Mouse (Mus musculus) bone marrow, adult 2 months (tissue): ENCODE measurements around the gene Adra2b. TPM values are rescaled to one million over a fixed set of nuclear protein-coding genes. Genes with fewer than 3 reads are reported as not detected.

Source experiments
- H3K27ac ChIP-seq: fragments of 200-500 bp; 2 replicates; pipeline ENCODE4 v1.5.1; 2012; ENCODE audit warnings: low read depth, mild to moderate bottlenecking, control low read depth, inconsistent platforms, low read length; ENCODE audit not compliant: control insufficient read depth, poor library complexity, insufficient read depth
- H3K4me1 ChIP-seq: fragments of 200-500 bp; 2 replicates; pipeline ENCODE4 v1.6.1; 2011; ENCODE audit warnings: low read length; ENCODE audit not compliant: control insufficient read depth, insufficient read depth
- H3K4me3 ChIP-seq: fragments of 200-500 bp; replicated peaks from 2 replicates; pipeline ENCODE3; 2011; ENCODE audit warnings: mild to moderate bottlenecking, low read depth, low read length, control low read depth; ENCODE audit not compliant: control insufficient read depth
- CTCF ChIP-seq: fragments of 200-500 bp; IDR thresholded peaks from 2 replicates; pipeline ENCODE4 v1.5.1; 2011; ENCODE audit warnings: low read length, control low read depth; ENCODE audit not compliant: control insufficient read depth, insufficient read depth
- POLR2A ChIP-seq: fragments of 200-500 bp; IDR thresholded peaks from 2 replicates; pipeline ENCODE4 v1.6.1; 2011; ENCODE audit warnings: low read depth, mild to moderate bottlenecking, control low read depth, low read length, borderline replicate concordance; ENCODE audit not compliant: control insufficient read depth
- WGBS: fragments of 180-500 bp; shearing (Covaris S2); methylation state at CpG from one replicate; pipeline ENCODE4 v1.1.7; 2018; 5-methylcytosine and 5-hydroxymethylcytosine counted together
- polyA plus RNA-seq: library from polyadenylated mRNA; stranded (reverse); fragments of >200 nt; gene quantifications from 2 replicates; pipeline ENCODE4 v1.2.4, GENCODE M21; 2011; ENCODE audit warnings: low replicate concordance; ENCODE audit not compliant: missing spikeins, insufficient read depth, insufficient read length

Gene Adra2b
- polyA plus RNA-seq, 1 experiment, result not detected

DNA sequence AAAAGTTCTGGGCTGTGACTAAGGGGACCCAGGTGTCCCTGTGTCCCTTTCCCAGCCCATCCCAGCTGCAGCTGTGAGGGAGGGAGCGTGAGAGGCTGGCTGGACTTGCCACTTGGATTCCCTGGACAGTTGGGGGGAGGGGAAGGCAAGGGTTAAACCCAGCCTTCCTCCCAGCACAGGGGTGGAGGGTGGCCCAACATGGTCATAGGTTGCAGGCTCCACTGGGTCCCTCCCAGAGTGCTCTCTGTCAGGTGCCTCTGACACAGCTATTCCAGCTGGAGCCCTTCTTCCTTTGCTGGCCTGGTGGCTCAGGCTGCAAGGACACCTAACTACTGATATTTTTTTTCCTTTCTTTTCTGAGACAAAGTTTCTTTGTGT is 8.5 kb downstream of the Adra2b start:
- no peak overlapping the region for H3K27ac ChIP-seq
- TF ChIP-seq POLR2A (no peak), CTCF (no peak)
- 93% methylated on average over 1 of the region's 1 CpGs for WGBS
- H3K4me3 ChIP-seq, result no peak overlapping the region
- H3K4me1 ChIP-seq, result no peaks in the 10 kb centered on the region

- WGBS, result 81% methylated on average over 2 of the region's 2 CpGs
- no peaks in the 10 kb centered on the region for H3K4me1 ChIP-seq
- no peak overlapping the region for H3K4me3 ChIP-seq
- TF ChIP-seq POLR2A, result no peak
- no peak for TF ChIP-seq CTCF
- H3K27ac ChIP-seq, result no peak overlapping the region
Measured at GRCm38 (mm10) chr2:127372082-127372481, 9.1 kb downstream of the Adra2b start.

- Histone ChIP-seq H3K4me3 (no peak overlapping the region), H3K27ac (no peak overlapping the region), H3K4me1 (no peaks in the 10 kb centered on the region)
- WGBS, result 86% methylated on average over 3 of the region's 3 CpGs
- TF ChIP-seq POLR2A (no peak), CTCF (no peak)
Measured at GRCm38 (mm10) chr2:127374131-127374530, 11.1 kb downstream of the Adra2b start.

- 52% methylated on average over 3 of the region's 3 CpGs for WGBS
- no peak for TF ChIP-seq CTCF
- TF ChIP-seq POLR2A, result no peak
- Histone ChIP-seq H3K4me3 (no peak overlapping the region), H3K27ac (no peak overlapping the region), H3K4me1 (no peaks in the 10 kb centered on the region)
Measured at GRCm38 (mm10) chr2:127375087-127375486, 12.1 kb downstream of the Adra2b start.

DNA sequence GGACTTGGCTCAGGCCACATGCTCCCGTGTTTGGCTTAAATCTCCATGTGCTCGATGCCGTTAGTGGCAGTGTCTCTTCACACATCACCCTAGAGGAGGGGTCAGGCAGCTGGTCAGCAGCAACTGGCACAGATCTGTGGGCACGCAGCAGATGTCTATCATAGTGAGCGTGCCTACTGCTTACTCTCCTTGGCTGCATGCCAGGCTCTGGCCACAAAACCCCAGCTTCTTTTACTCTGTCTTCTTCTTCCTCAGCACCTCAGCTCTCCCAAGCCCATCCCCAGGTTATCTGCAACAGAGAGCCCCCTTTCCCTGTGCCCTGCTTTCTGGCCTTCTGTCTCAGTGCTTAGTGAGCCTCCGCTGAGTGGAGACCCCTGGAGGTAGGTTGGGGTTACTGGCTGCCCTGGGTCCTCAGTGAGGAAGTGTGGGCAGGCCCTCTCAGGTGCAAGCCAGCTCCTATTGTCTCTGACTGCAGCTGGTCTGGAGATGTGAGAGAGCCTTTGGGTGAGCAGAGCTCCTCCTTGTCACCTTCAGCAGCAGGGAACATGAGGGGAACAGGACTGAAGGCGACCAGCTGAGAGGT is 12.8 kb downstream of the Adra2b start:
- no peak overlapping the region for H3K4me3 ChIP-seq
- H3K27ac ChIP-seq, result no peak overlapping the region
- no peaks in the 10 kb centered on the region for H3K4me1 ChIP-seq
- TF ChIP-seq CTCF, result peak; percentile 56; the same call in 1 of the 2 replicates
- no peak for TF ChIP-seq POLR2A
- 13% methylated on average over 7 of the region's 7 CpGs for WGBS

DNA sequence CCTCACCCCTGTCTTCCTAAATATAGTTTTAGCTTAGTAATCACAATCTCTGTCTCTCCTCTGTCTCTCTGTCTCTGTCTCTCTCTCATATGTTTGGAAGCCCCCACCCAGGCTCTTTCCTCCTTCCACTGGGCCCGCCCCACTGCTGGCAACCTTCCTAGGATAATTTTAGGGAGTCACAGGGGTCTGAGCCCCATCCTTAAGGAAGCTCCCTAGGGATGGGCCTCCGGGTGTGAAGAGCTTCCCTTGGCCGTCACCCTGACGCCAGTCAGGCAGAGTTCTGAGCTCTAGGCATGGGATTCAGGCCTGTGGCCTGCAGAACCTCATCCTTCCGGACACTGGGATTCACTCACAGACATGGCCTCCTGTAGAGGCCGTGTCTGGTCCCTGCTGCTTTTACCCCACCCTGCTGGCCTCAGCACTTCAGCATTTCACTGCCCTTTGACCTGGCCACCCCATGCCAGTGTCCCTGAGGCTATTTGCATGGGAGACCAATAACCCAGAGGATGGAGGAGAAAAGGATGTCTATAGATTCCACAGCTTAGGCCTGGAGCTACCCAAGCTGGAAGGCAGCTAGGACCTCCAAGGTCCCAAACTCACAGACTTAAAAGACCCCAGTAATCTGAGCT is 13.5 kb downstream of the Adra2b start:
- no peak for TF ChIP-seq POLR2A
- no peak for TF ChIP-seq CTCF
- no peak overlapping the region for H3K4me3 ChIP-seq
- 80% methylated on average over 6 of the region's 6 CpGs for WGBS
- no peaks in the 10 kb centered on the region for H3K4me1 ChIP-seq
- no peak overlapping the region for H3K27ac ChIP-seq

DNA sequence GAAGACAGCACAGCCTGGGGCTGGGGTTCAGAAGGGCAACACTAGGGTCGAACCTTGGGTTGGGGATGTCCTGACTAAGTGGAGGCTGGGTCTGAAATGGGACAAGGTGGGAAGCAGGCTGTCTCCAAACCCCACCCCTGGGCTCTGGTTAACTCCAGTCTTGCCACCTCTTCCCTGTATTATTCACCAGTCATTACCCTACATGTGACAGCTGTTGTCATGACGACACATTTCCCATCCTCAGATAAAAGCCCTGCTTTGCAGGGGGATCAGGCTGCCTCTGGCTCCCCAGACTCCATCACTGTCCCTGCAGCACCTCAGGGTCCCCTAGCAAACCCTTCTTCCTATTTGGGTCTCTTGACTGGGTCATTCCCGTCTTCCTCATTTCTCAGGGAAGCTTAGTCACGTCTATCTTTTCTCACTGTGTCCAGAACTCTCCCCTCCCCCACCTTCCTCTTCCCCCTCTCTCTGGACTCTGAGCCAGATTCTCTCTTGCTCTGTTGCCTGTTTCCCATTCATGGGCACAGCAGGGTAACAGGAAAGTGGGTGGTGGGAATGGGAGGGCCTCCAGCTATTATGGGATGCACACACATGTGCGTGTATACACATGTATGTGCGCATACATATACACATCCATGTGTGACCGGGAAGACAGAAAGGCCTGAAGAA is 15.1 kb downstream of the Adra2b start:
- no peak for TF ChIP-seq POLR2A
- TF ChIP-seq CTCF, result no peak
- Histone ChIP-seq H3K4me1 (no peaks in the 10 kb centered on the region), H3K27ac (no peak overlapping the region), H3K4me3 (no peak overlapping the region)
- WGBS, result 57% methylated on average over 7 of the region's 7 CpGs

DNA sequence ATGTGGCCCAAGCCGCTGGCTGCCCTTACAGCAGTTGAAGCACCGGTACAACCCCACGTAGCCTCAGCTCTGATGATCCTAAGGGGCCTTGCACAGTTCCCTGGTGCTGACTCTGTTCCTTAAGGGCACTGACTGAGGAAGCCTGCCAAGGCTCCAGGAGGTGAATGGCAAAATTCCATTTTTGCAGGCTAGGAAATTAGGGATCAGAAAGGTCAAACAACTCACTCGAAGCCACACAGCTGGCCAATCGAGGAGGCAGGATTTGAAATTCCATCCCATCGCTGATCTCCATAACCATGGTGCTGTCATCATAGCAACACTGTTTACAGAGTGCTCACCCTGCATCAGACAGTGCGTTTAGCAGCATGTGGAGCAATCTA is 15.6 kb downstream of the Adra2b start:
- 74% methylated on average over 7 of the region's 7 CpGs for WGBS
- Histone ChIP-seq H3K27ac (no peak overlapping the region), H3K4me3 (no peak overlapping the region), H3K4me1 (no peaks in the 10 kb centered on the region)
- TF ChIP-seq CTCF (no peak), POLR2A (no peak)
